Mouse (Mus musculus) mesoderm, embryonic 11.5 days (tissue): ENCODE results near the gene Twist1.
A peak's percentile ranks its signal among the peaks of the same experiment; 100 is the strongest.

ENCODE experiments used
- DNase-seq: peaks from one replicate; pipeline ENCODE4 v3.0.0-alpha.2; 2012; ENCODE audit warnings: low read depth, low spot score

Twist1 gene

GRCm38 (mm10) chr12:33966490-33967415 is 9.3 kb downstream of the Twist1 start:
- peak; percentile 68 for DNase-seq

- peak; percentile 56 for DNase-seq
Measured at GRCm38 (mm10) chr12:33967514-33967913, 10.0 kb downstream of the Twist1 start.

DNA sequence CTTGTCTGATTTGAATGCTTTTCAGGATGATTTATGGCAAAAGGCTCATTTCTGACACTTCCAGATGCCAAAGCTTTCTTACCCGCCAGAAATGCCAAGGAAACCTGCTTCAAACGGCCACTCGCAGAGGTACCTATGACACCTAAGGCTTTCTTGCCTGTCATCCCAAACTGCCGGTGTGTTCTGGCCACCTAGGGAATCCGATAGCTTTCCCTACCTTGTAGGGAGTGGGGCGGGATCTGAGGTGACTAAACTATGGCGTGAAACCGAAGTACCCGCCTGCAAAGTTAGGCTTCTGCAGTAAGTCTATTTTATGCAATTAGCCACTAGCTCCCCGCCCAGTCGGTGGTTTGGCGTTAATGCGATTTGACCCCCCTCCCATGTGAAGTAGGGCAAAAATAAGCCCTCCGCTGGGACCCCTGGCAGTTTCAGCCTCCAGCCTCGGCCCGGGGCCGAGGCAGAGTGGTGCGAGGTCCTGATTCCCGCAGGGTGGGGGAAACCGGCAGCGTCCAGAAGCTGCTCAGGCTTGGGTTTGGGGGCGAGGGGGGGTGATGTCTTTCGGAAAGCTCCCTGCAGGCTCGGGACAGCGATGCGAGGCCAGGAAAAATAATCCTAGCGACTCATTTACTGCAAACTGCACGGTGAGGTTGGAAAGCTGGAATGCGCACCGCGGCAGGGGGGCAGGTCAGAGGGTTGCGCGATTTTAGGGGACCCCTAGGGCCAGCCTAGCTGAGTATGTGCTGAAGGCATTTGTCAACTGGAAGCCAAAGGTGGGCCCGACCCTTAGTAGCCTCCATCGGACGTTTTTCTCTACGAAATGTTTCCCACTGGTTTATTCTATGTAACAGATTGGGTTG is 10.8 kb downstream of the Twist1 start:
- peak; percentile 53 for DNase-seq

DNA sequence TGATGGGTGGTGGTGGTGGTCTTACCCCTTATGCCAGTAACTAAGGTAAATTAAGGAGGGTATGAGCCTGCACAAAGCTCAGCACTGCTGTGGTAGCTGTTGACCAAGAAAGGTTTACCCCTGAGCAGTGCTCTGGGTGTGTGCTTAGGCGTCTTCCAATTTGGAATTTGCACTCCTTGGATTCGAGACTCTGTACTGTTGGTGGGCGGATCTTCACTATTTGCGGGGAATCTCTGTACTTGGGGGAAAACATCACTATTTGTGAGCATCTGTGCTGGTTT is 11.4 kb downstream of the Twist1 start:
- DNase-seq = no peak

DNA sequence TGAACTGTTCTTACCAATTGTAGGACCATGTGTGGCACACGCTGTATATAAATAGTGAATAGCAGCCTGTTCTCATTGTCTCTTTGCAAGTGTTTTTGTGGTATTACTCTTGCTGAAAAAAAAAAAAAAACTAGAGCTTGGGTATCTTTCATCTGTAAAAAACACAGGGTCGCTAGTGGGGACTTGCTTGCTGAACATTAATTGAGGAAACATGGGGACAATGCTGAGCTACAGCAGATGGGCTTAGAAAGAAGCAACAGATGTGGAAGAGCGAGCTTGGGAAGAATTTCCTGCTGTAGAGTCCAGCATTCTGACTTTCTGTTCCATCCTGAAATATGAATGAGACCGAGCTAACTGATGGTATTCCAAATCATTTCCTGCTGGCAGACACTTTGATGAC is 22.7 kb downstream of the Twist1 start:
- DNase-seq = no peak

- no peak for DNase-seq
Measured at GRCm38 (mm10) chr12:33981433-33981832, 24.0 kb downstream of the Twist1 start.

- no peak for DNase-seq
Measured at GRCm38 (mm10) chr12:33993127-33993526, 35.7 kb downstream of the Twist1 start.
